Mouse (Mus musculus): ENCODE results near the gene Heyl. TPM values are rescaled to one million over a fixed set of nuclear protein-coding genes. Genes with fewer than 3 reads are reported as not detected.

Heyl gene
- polyA plus RNA-seq, 1 experiment from 2014 or later, result 5.1 TPM

GRCm38 (mm10) chr4:123213975-123214374 is 19.4 kb upstream of the Heyl start:
- peaks cover 6% of the 10 kb centered on the region; the same call in 1 of the 2 replicates for H3K27me3 ChIP-seq
- 96% methylated on average over 9 of the region's 9 CpGs for WGBS
- no peaks in the 10 kb centered on the region for H3K9me3 ChIP-seq
- ATAC-seq (ENCODE audit: low FRiP score), result no peak
- H3K4me3 ChIP-seq (replicated peaks), result no peak overlapping the region
- H3K4me2 ChIP-seq, result no peak overlapping the region
- no peaks in the 10 kb centered on the region for H3K36me3 ChIP-seq (replicated peaks)
- peaks cover 14% of the 10 kb centered on the region for H3K4me1 ChIP-seq
- no peak overlapping the region for H3K27ac ChIP-seq
- H3K9ac ChIP-seq, result no peak overlapping the region

GRCm38 (mm10) chr4:123215367-123215766 is 18.0 kb upstream of the Heyl start:
- no peak for ATAC-seq (ENCODE audit: low FRiP score)
- Histone ChIP-seq H3K4me3 (replicated peaks) (no peak overlapping the region), H3K9ac (no peak overlapping the region), H3K4me1 (peaks cover 14% of the 10 kb centered on the region), H3K4me2 (no peak overlapping the region), H3K36me3 (replicated peaks) (no peaks in the 10 kb centered on the region), H3K9me3 (no peaks in the 10 kb centered on the region), H3K27me3 (peaks cover 6% of the 10 kb centered on the region; the same call in 1 of the 2 replicates), H3K27ac (peak overlapping the region; percentile 36; the same call in 1 of the 2 replicates)
- 67% methylated on average over 1 of the region's 1 CpGs for WGBS

GRCm38 (mm10) chr4:123216782-123217181 is 16.6 kb upstream of the Heyl start:
- Histone ChIP-seq H3K27me3 (peaks cover 6% of the 10 kb centered on the region; the same call in 1 of the 2 replicates), H3K9ac (no peak overlapping the region), H3K4me1 (peaks cover 14% of the 10 kb centered on the region), H3K27ac (no peak overlapping the region), H3K4me3 (replicated peaks) (no peak overlapping the region), H3K4me2 (no peak overlapping the region), H3K9me3 (no peaks in the 10 kb centered on the region), H3K36me3 (replicated peaks) (no peaks in the 10 kb centered on the region)
- no peak for ATAC-seq (ENCODE audit: low FRiP score)
- 13% methylated on average over 1 of the region's 1 CpGs for WGBS

GRCm38 (mm10) chr4:123219720-123220357 is 13.5 kb upstream of the Heyl start:
- 77% methylated on average over 15 of the region's 15 CpGs for WGBS
- Histone ChIP-seq H3K36me3 (replicated peaks) (no peaks in the 10 kb centered on the region), H3K9ac (no peak overlapping the region), H3K4me3 (replicated peaks) (no peak overlapping the region), H3K27ac (no peak overlapping the region), H3K9me3 (no peaks in the 10 kb centered on the region), H3K27me3 (peaks cover 6% of the 10 kb centered on the region; the same call in 1 of the 2 replicates), H3K4me2 (no peak overlapping the region), H3K4me1 (peaks cover 8% of the 10 kb centered on the region)
- peak; percentile 80 for ATAC-seq (ENCODE audit: low FRiP score)

- no peak overlapping the region for H3K9ac ChIP-seq
- H3K4me3 ChIP-seq (replicated peaks), result no peak overlapping the region
- 90% methylated on average over 4 of the region's 4 CpGs for WGBS
- peaks cover 1% of the 10 kb centered on the region; the same call in 1 of the 2 replicates for H3K4me1 ChIP-seq
- no peak for ATAC-seq (ENCODE audit: low FRiP score)
- H3K4me2 ChIP-seq, result no peak overlapping the region
- no peaks in the 10 kb centered on the region for H3K9me3 ChIP-seq
- H3K36me3 ChIP-seq (replicated peaks), result no peaks in the 10 kb centered on the region
- no peak overlapping the region for H3K27ac ChIP-seq
- H3K27me3 ChIP-seq, result peaks cover 6% of the 10 kb centered on the region; the same call in 1 of the 2 replicates
Measured at GRCm38 (mm10) chr4:123220637-123221036, 12.7 kb upstream of the Heyl start.

GRCm38 (mm10) chr4:123223309-123223708 is 10.0 kb upstream of the Heyl start:
- 50% methylated on average over 3 of the region's 3 CpGs for WGBS

GRCm38 (mm10) chr4:123225718-123226403 is 7.5 kb upstream of the Heyl start:
- no peak overlapping the region for H3K9ac ChIP-seq
- WGBS, result 81% methylated on average over 10 of the region's 10 CpGs

More at GRCm38 (mm10) chr4:123223309-123223708, 10.0 kb upstream of the Heyl start:
- H3K27me3 ChIP-seq, result no peaks in the 10 kb centered on the region
- no peaks in the 10 kb centered on the region for H3K9me3 ChIP-seq
- no peaks in the 10 kb centered on the region for H3K36me3 ChIP-seq (replicated peaks)
- ATAC-seq (ENCODE audit: low FRiP score), result no peak
- H3K9ac ChIP-seq, result no peak overlapping the region
- H3K4me3 ChIP-seq (replicated peaks), result no peak overlapping the region
- no peak overlapping the region for H3K27ac ChIP-seq
- H3K4me1 ChIP-seq, result no peaks in the 10 kb centered on the region
- H3K4me2 ChIP-seq, result no peak overlapping the region

GRCm38 (mm10) chr4:123227707-123228106 is 5.6 kb upstream of the Heyl start:
- H3K27ac ChIP-seq, result no peak overlapping the region
- no peak overlapping the region for H3K4me2 ChIP-seq
- no peaks in the 10 kb centered on the region for H3K9me3 ChIP-seq
- no peak for ATAC-seq (ENCODE audit: low FRiP score)
- H3K36me3 ChIP-seq (replicated peaks), result no peaks in the 10 kb centered on the region
- 57% methylated on average over 4 of the region's 4 CpGs for WGBS
- H3K27me3 ChIP-seq, result peaks cover 15% of the 10 kb centered on the region
- no peaks in the 10 kb centered on the region for H3K4me1 ChIP-seq
- no peak overlapping the region for H3K9ac ChIP-seq
- H3K4me3 ChIP-seq (replicated peaks), result no peak overlapping the region

More at GRCm38 (mm10) chr4:123225718-123226403, 7.5 kb upstream of the Heyl start:
- Histone ChIP-seq H3K4me3 (replicated peaks) (no peak overlapping the region), H3K27ac (no peak overlapping the region), H3K4me1 (no peaks in the 10 kb centered on the region), H3K4me2 (no peak overlapping the region), H3K27me3 (0 out of 2 replicates have a peak, but pooled peaks cover 6% of the 10 kb centered on the region), H3K9me3 (no peaks in the 10 kb centered on the region), H3K36me3 (replicated peaks) (no peaks in the 10 kb centered on the region)
- ATAC-seq (ENCODE audit: low FRiP score), result no peak

GRCm38 (mm10) chr4:123228270-123228669 is 5.1 kb upstream of the Heyl start:
- no peaks in the 10 kb centered on the region for H3K36me3 ChIP-seq (replicated peaks)
- H3K9ac ChIP-seq, result no peak overlapping the region
- H3K4me1 ChIP-seq, result peaks cover 2% of the 10 kb centered on the region
- H3K27me3 ChIP-seq, result peaks cover 21% of the 10 kb centered on the region
- H3K4me2 ChIP-seq, result no peak overlapping the region
- 65% methylated on average over 2 of the region's 2 CpGs for WGBS
- no peaks in the 10 kb centered on the region for H3K9me3 ChIP-seq
- no peak overlapping the region for H3K27ac ChIP-seq
- ATAC-seq (ENCODE audit: low FRiP score), result no peak
- H3K4me3 ChIP-seq (replicated peaks), result no peak overlapping the region

GRCm38 (mm10) chr4:123229166-123229565 is 4.2 kb upstream of the Heyl start:
- Histone ChIP-seq H3K4me3 (replicated peaks) (no peak overlapping the region), H3K27me3 (peaks cover 30% of the 10 kb centered on the region), H3K27ac (no peak overlapping the region), H3K9ac (no peak overlapping the region), H3K9me3 (no peaks in the 10 kb centered on the region), H3K4me1 (peaks cover 10% of the 10 kb centered on the region), H3K4me2 (no peak overlapping the region), H3K36me3 (replicated peaks) (no peaks in the 10 kb centered on the region)
- no peak for ATAC-seq (ENCODE audit: low FRiP score)
- 85% methylated on average over 11 of the region's 11 CpGs for WGBS

- Histone ChIP-seq H3K4me1 (peaks cover 10% of the 10 kb centered on the region), H3K9ac (no peak overlapping the region), H3K4me3 (replicated peaks) (no peak overlapping the region), H3K27me3 (peaks cover 64% of the 10 kb centered on the region), H3K27ac (no peak overlapping the region), H3K36me3 (replicated peaks) (no peaks in the 10 kb centered on the region), H3K9me3 (no peaks in the 10 kb centered on the region), H3K4me2 (no peak overlapping the region)
- WGBS, result 68% methylated on average over 3 of the region's 3 CpGs
- no peak for ATAC-seq (ENCODE audit: low FRiP score)
Measured at GRCm38 (mm10) chr4:123232841-123233240, 515 bp upstream of the Heyl start.

- H3K4me3 ChIP-seq (replicated peaks), result no peak overlapping the region
- WGBS, result 76% methylated on average over 9 of the region's 9 CpGs
- no peak overlapping the region for H3K27ac ChIP-seq
- no peak for ATAC-seq (ENCODE audit: low FRiP score)
- peaks cover 20% of the 10 kb centered on the region for H3K4me1 ChIP-seq
- no peaks in the 10 kb centered on the region for H3K36me3 ChIP-seq (replicated peaks)
- no peak overlapping the region for H3K9ac ChIP-seq
- no peaks in the 10 kb centered on the region for H3K9me3 ChIP-seq
- peaks cover 89% of the 10 kb centered on the region for H3K27me3 ChIP-seq
- no peak overlapping the region for H3K4me2 ChIP-seq
Measured at GRCm38 (mm10) chr4:123235835-123236430, 2.6 kb downstream of the Heyl start.
